Mouse (Mus musculus) kidney, embryonic 16.5 days (tissue): ENCODE results near the gene Zfp324. TPM values are rescaled to one million over a fixed set of nuclear protein-coding genes. Genes with fewer than 3 reads are reported as not detected.

ENCODE experiments used
- polyA plus RNA-seq: library from polyadenylated mRNA; unstranded; fragments of >200 nt; fragmentation: Nextera tagmentation; extraction: Ambion mirVana; gene quantifications from 2 replicates; pipeline ENCODE4 v1.2.1, GENCODE M21; 2015

Zfp324 gene
- polyA plus RNA-seq, 1 experiment from 2014 or later: 12.1 TPM

Other genes with a start within 250 kb of the Zfp324 start
- gene Vmn2r56, start 230.8 kb upstream of the Zfp324 start, polyA plus RNA-seq: not detected in 2 replicates
- 9.0 and 9.9 TPM in 2 replicates for gene Zscan18, start 162.2 kb upstream of the Zfp324 start, polyA plus RNA-seq
- 13.6 and 17.5 TPM in 2 replicates for gene Zfp329, start 147.0 kb upstream of the Zfp324 start, polyA plus RNA-seq
- 36.0 and 38.8 TPM in 2 replicates for gene Zfp110, start 131.1 kb upstream of the Zfp324 start, polyA plus RNA-seq
- 4.2 and 5.0 TPM in 2 replicates for gene Zfp128, start 84.7 kb upstream of the Zfp324 start, polyA plus RNA-seq
- 20.4 and 22.0 TPM in 2 replicates for gene Zscan22, start 68.0 kb upstream of the Zfp324 start, polyA plus RNA-seq
- gene Rps5, start 43.5 kb upstream of the Zfp324 start, polyA plus RNA-seq: 983 and 1,044 TPM in 2 replicates
- 0.46 and 0.60 TPM in 2 replicates for gene Rnf225, start 38.4 kb upstream of the Zfp324 start, polyA plus RNA-seq
- gene Zfp446, start 12.0 kb downstream of the Zfp324 start, polyA plus RNA-seq: 12.4 and 14.4 TPM in 2 replicates
- 0.11 and 0.40 TPM in 2 replicates for gene Slc27a5, start 32.4 kb downstream of the Zfp324 start, polyA plus RNA-seq
- gene Trim28, start 33.3 kb downstream of the Zfp324 start, polyA plus RNA-seq: 245 TPM in 2 replicates
- 28.3 and 29.2 TPM in 2 replicates for gene Zbtb45, start 44.2 kb downstream of the Zfp324 start, polyA plus RNA-seq
- gene Chmp2a, start 69.0 kb downstream of the Zfp324 start, polyA plus RNA-seq: 159 and 162 TPM in 2 replicates
- gene Ube2m, start 72.4 kb downstream of the Zfp324 start, polyA plus RNA-seq: 30.4 and 54.9 TPM in 2 replicates
- 3.8 and 5.1 TPM in 2 replicates for gene Mzf1, start 88.9 kb downstream of the Zfp324 start, polyA plus RNA-seq
- gene Vmn1r85, start 129.3 kb downstream of the Zfp324 start, polyA plus RNA-seq: not detected in 2 replicates
- gene Vmn1r86, start 154.1 kb downstream of the Zfp324 start, polyA plus RNA-seq: not detected in 2 replicates
- not detected in 2 replicates for gene Vmn1r87, start 174.3 kb downstream of the Zfp324 start, polyA plus RNA-seq
- gene Vmn1r88, start 193.7 kb downstream of the Zfp324 start, polyA plus RNA-seq: not detected in 2 replicates
- not detected in 2 replicates for gene Vmn1r89, start 247.2 kb downstream of the Zfp324 start, polyA plus RNA-seq